ENCODE assay signal across 8 mouse cellular contexts in genomic region chr15:103248401-103249313, GRCm38 (mm10). TPM values are rescaled to one million over a fixed set of nuclear protein-coding genes. Genes with fewer than 3 reads are reported as not detected.
DNase-seq lines count a peak whose midpoint lies in the region; ATAC-seq and TF ChIP-seq lines count a peak whose summit lies in the region.

No protein-coding gene starts in this region.

- peaks cover 20% of the 10 kb centered on the region for H3K4me1 ChIP-seq in heart, embryonic 13.5 days
- peaks cover 0 to 7% of the 10 kb centered on the region in 2 experiments; a peak in 3 of 4 replicates for H3K4me1 ChIP-seq in MEL (ENCODE audit: control insufficient read depth in 1 of 2, insufficient read depth in 2 of 2, low read length in 2 of 2)
- peaks cover 18% of the 10 kb centered on the region for H3K4me1 ChIP-seq in forebrain, embryonic 12.5 days
- peaks cover 6% of the 10 kb centered on the region for H3K4me1 ChIP-seq in limb, embryonic 10.5 days

- TF ChIP-seq CTCF in MEL (IDR thresholded peaks at IDR 0.05 in 2 of 3, conservative IDR thresholded peaks at IDR 0.05 in 1 of 3; ENCODE audit: control insufficient read depth in 1 of 3, insufficient read depth in 1 of 3, low read depth in 2 of 3, low read length in 3 of 3, poor library complexity in 1 of 3, severe bottlenecking in 1 of 3), result no peak

- peaks cover 39% of the 10 kb centered on the region for H3K79me2 ChIP-seq in MEL (ENCODE audit: control insufficient read depth, insufficient read depth, low read length, poor library complexity)

- 83% methylated on average over 28 of the region's 28 CpGs for WGBS in heart, embryonic 13.5 days
- 88% methylated on average over 28 of the region's 28 CpGs for WGBS in forebrain, embryonic 12.5 days
- WGBS in limb, embryonic 10.5 days, result 87% methylated on average over 28 of the region's 28 CpGs

- TF ChIP-seq RAD21 in MEL (IDR thresholded peaks at IDR 0.05; ENCODE audit: low read depth, low read length), result no peak

- ATAC-seq in heart, embryonic 13.5 days (ENCODE audit: extremely low read depth, insufficient number of reproducible peaks, low FRiP score, low TSS enrichment), result no peak
- peak; percentile 23; the same call in 1 of the 2 replicates for ATAC-seq in forebrain, embryonic 12.5 days (ENCODE audit: low FRiP score)

- TF ChIP-seq EP300 in MEL (IDR thresholded peaks at IDR 0.05; ENCODE audit: low read depth in 1 of 2, low read length in 2 of 2), result no peak

- peak overlapping the region; percentile 4; the same call in 1 of the 2 replicates for H3K4me2 ChIP-seq in heart, embryonic 13.5 days
- H3K4me2 ChIP-seq in forebrain, embryonic 12.5 days, result no peak overlapping the region

- no peak for DNase-seq in heart, postnatal 25 days (ENCODE audit: low spot score)
- DNase-seq in MEL (ENCODE audit: low read depth, low spot score), result peak; percentile 31
- DNase-seq in limb, embryonic 10.5 days (ENCODE audit: low spot score), result peak; percentile 41
- no peak for DNase-seq in B cell, adult 2 months
- DNase-seq in thymus, adult 18-20 months, result no peak
- no peak for DNase-seq in cerebellum, adult 18-20 months

- H3K9ac ChIP-seq in heart, embryonic 13.5 days, result no peak overlapping the region
- no peak overlapping the region for H3K9ac ChIP-seq in MEL (ENCODE audit: control insufficient read depth, low read depth, low read length, poor library complexity, severe bottlenecking)
- no peak overlapping the region for H3K9ac ChIP-seq in forebrain, embryonic 12.5 days

- peaks cover 54% of the 10 kb centered on the region for H3K36me3 ChIP-seq in heart, embryonic 13.5 days
- H3K36me3 ChIP-seq in MEL (ENCODE audit: control insufficient read depth in 1 of 2, insufficient read depth in 2 of 2, low read length in 2 of 2), result peaks cover 0 to 28% of the 10 kb centered on the region in 2 experiments
- H3K36me3 ChIP-seq in forebrain, embryonic 12.5 days (replicated peaks), result peaks cover 49% of the 10 kb centered on the region
- peaks cover 64% of the 10 kb centered on the region for H3K36me3 ChIP-seq in limb, embryonic 10.5 days

- H3K9me3 ChIP-seq in heart, embryonic 13.5 days, result no peaks in the 10 kb centered on the region
- no peaks in the 10 kb centered on the region for H3K9me3 ChIP-seq in MEL (replicated peaks; ENCODE audit: insufficient read depth, low read length)
- no peaks in the 10 kb centered on the region for H3K9me3 ChIP-seq in forebrain, embryonic 12.5 days
- H3K9me3 ChIP-seq in limb, embryonic 10.5 days (replicated peaks), result no peaks in the 10 kb centered on the region

- no peak overlapping the region for H3K4me3 ChIP-seq in heart, embryonic 13.5 days
- no peak overlapping the region for H3K4me3 ChIP-seq in MEL (ENCODE audit: control insufficient read depth in 1 of 2, insufficient read depth in 1 of 2, low read depth in 2 of 2, low read length in 2 of 2)
- H3K4me3 ChIP-seq in forebrain, embryonic 12.5 days (replicated peaks), result no peak overlapping the region
- H3K4me3 ChIP-seq in limb, embryonic 10.5 days, result no peak overlapping the region

- H3K27me3 ChIP-seq in heart, embryonic 13.5 days (replicated peaks), result no peaks in the 10 kb centered on the region
- no peaks in the 10 kb centered on the region for H3K27me3 ChIP-seq in MEL (ENCODE audit: control insufficient read depth in 1 of 2, insufficient read depth in 2 of 2, low read length in 2 of 2)
- no peaks in the 10 kb centered on the region for H3K27me3 ChIP-seq in forebrain, embryonic 12.5 days
- H3K27me3 ChIP-seq in limb, embryonic 10.5 days (ENCODE audit: low read depth, poor library complexity, severe bottlenecking), result peaks cover 3% of the 10 kb centered on the region

- intact Hi-C loops in heart, postnatal 25 days (cut with DNase I), result loop anchor here (5.0 kb wide), 1 partner anchor 41 kb away; no protein-coding TSS in a partner anchor

- TF ChIP-seq POLR2A in MEL (IDR thresholded peaks at IDR 0.05; ENCODE audit: control insufficient read depth in 1 of 2, insufficient read depth in 1 of 2, low read depth in 1 of 2, low read length in 2 of 2, poor library complexity in 1 of 2), result peak in 1 of 2 experiments; percentile 23; a peak in 1 of 4 replicates

- no peak overlapping the region for H3K27ac ChIP-seq in heart, embryonic 13.5 days (replicated peaks)
- no peak overlapping the region for H3K27ac ChIP-seq in MEL (ENCODE audit: control insufficient read depth, low read depth, low read length)
- H3K27ac ChIP-seq in forebrain, embryonic 12.5 days, result peak overlapping the region; percentile 50; the same call in 1 of the 2 replicates
- 0 out of 2 replicates have a peak overlapping the region, but pooled peaks have one; percentile 40 for H3K27ac ChIP-seq in limb, embryonic 10.5 days

TF ChIP-seq in MEL, 35 proteins besides CTCF, POLR2A, EP300 and RAD21:
- 0 out of 2 replicates have a peak, but pooled peaks have one; percentile 12 for TF ChIP-seq RCOR1 (IDR thresholded peaks at IDR 0.05; ENCODE audit: low read depth, low read length)
- peak; percentile 15; the same call in 1 of the 2 replicates for TF ChIP-seq POLR2AphosphoS2 (IDR thresholded peaks at IDR 0.05; ENCODE audit: low read length)
- TF ChIP-seq MEF2A (IDR thresholded peaks at IDR 0.05; ENCODE audit: extremely low read depth, insufficient replicate concordance, low read depth, low read length, poor library complexity, severe bottlenecking), result no peak

RNA-seq across cellular contexts. Expression of gene Hnrnpa1, which starts 8.4 kb away (rescaled TPM):
- 500 and 519 TPM in 2 replicates for polyA plus RNA-seq in heart, embryonic 13.5 days (2015; fragmentation: Nextera tagmentation; extraction: Ambion mirVana)
- 100 to 1,000 TPM; 133 to 153 TPM for total RNA-seq in heart, postnatal 25 days (2021)
- 322 and 402 TPM in 2 replicates for total RNA-seq in MEL (2012; rRNA removed)
- polyA plus RNA-seq in MEL (2012; ENCODE audit: insufficient read depth in 1 of 2, insufficient read length in 2 of 2, low read depth in 1 of 2, low replicate concordance in 2 of 2, missing spikeins in 1 of 2), result 100 to 1,000 TPM in 1 of 2 experiments, not detected in 1; 900 TPM
- polyA plus RNA-seq in forebrain, embryonic 12.5 days (2016; fragmentation: Nextera tagmentation; extraction: Ambion mirVana), result 1,521 and 1,527 TPM in 2 replicates
- 1,775 and 1,966 TPM in 2 replicates for polyA plus RNA-seq in limb, embryonic 10.5 days (2016; fragmentation: Nextera tagmentation; extraction: Ambion mirVana)

RNA-seq across cellular contexts. Expression of gene Cbx5, which starts 9.0 kb away (rescaled TPM):
- polyA plus RNA-seq in heart, embryonic 13.5 days (2015; fragmentation: Nextera tagmentation; extraction: Ambion mirVana), result 91.9 and 97.2 TPM in 2 replicates
- total RNA-seq in heart, postnatal 25 days (2021), result 10 to 100 TPM; 55.9 to 63.9 TPM
- 39.8 and 40.5 TPM in 2 replicates for total RNA-seq in MEL (2012; rRNA removed)
- polyA plus RNA-seq in MEL (2012; ENCODE audit: insufficient read depth in 1 of 2, insufficient read length in 2 of 2, low read depth in 1 of 2, low replicate concordance in 2 of 2, missing spikeins in 1 of 2), result 10 to 100 TPM; 42.4 to 67.1 TPM
- 233 and 250 TPM in 2 replicates for polyA plus RNA-seq in forebrain, embryonic 12.5 days (2016; fragmentation: Nextera tagmentation; extraction: Ambion mirVana)
- 191 and 215 TPM in 2 replicates for polyA plus RNA-seq in limb, embryonic 10.5 days (2016; fragmentation: Nextera tagmentation; extraction: Ambion mirVana)

RNA-seq across cellular contexts. Expression of gene Nfe2, which starts 9.5 kb away (rescaled TPM):
- 7.2 and 8.2 TPM in 2 replicates for polyA plus RNA-seq in heart, embryonic 13.5 days (2015; fragmentation: Nextera tagmentation; extraction: Ambion mirVana)
- under 1 TPM; 0.42 to 0.64 TPM for total RNA-seq in heart, postnatal 25 days (2021)
- total RNA-seq in MEL (2012; rRNA removed), result 63.9 and 74.6 TPM in 2 replicates
- polyA plus RNA-seq in MEL (2012; ENCODE audit: insufficient read depth in 1 of 2, insufficient read length in 2 of 2, low read depth in 1 of 2, low replicate concordance in 2 of 2, missing spikeins in 1 of 2), result 100 to 1,000 TPM in 1 of 2 experiments, not detected in 1; 103 TPM
- 2.1 and 3.4 TPM in 2 replicates for polyA plus RNA-seq in forebrain, embryonic 12.5 days (2016; fragmentation: Nextera tagmentation; extraction: Ambion mirVana)
- polyA plus RNA-seq in limb, embryonic 10.5 days (2016; fragmentation: Nextera tagmentation; extraction: Ambion mirVana), result 5.9 and 6.1 TPM in 2 replicates

RNA-seq across cellular contexts. Expression of gene Copz1, which starts 23.9 kb away (rescaled TPM):
- 163 and 178 TPM in 2 replicates for polyA plus RNA-seq in heart, embryonic 13.5 days (2015; fragmentation: Nextera tagmentation; extraction: Ambion mirVana)
- 10 to 100 TPM; 51.8 to 53.4 TPM for total RNA-seq in heart, postnatal 25 days (2021)
- total RNA-seq in MEL (2012; rRNA removed), result 46.7 and 48.0 TPM in 2 replicates
- polyA plus RNA-seq in MEL (2012; ENCODE audit: insufficient read depth in 1 of 2, insufficient read length in 2 of 2, low read depth in 1 of 2, low replicate concordance in 2 of 2, missing spikeins in 1 of 2), result 100 to 1,000 TPM; 117 to 822 TPM
- polyA plus RNA-seq in forebrain, embryonic 12.5 days (2016; fragmentation: Nextera tagmentation; extraction: Ambion mirVana), result 226 and 228 TPM in 2 replicates
- 305 and 309 TPM in 2 replicates for polyA plus RNA-seq in limb, embryonic 10.5 days (2016; fragmentation: Nextera tagmentation; extraction: Ambion mirVana)

Comparison
In these comparisons a context has a peak if more than half of its experiments do, and no peak if none do; other contexts are left out.
1. H3K27ac ChIP-seq: peak in forebrain, embryonic 12.5 days (single experiment) and limb, embryonic 10.5 days (single experiment); none in heart, embryonic 13.5 days (single experiment) and MEL (single experiment).
2. DNase-seq: peak in MEL (single experiment) and limb, embryonic 10.5 days (single experiment); none in heart, postnatal 25 days (single experiment), B cell, adult 2 months (0 of 2), thymus, adult 18-20 months (0 of 2) and cerebellum, adult 18-20 months (0 of 2).